Mouse (Mus musculus): ENCODE measurements around the gene Slc25a44.
"Not testable (repeated sequence)": the region's sequence is repeated elsewhere in the genome, so short reads cannot be mapped to it uniquely, and the experiment has no call there.

The Slc25a44 gene

DNA sequence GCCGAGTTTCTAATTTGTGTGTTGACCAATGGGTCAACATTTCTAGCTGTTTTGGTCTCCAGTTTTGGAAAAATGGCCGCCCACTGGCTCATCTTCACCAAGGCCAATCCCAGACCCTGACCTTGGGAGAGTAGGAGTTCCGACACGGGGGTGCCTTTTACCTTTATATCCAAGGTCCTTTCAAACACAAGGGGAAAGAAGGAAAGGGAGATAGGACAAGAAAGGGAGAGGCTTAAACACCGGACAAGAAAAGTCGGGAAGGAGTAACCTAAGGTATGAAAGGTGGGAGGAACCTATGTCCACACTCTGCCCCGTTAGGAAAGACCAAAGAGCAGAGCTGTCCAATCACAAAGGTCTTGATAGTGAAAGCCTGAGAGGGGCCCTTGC, 14.3 kb downstream of the Slc25a44 start:
- DNase-seq = peak in 1 of 2 experiments; percentile 58

DNA sequence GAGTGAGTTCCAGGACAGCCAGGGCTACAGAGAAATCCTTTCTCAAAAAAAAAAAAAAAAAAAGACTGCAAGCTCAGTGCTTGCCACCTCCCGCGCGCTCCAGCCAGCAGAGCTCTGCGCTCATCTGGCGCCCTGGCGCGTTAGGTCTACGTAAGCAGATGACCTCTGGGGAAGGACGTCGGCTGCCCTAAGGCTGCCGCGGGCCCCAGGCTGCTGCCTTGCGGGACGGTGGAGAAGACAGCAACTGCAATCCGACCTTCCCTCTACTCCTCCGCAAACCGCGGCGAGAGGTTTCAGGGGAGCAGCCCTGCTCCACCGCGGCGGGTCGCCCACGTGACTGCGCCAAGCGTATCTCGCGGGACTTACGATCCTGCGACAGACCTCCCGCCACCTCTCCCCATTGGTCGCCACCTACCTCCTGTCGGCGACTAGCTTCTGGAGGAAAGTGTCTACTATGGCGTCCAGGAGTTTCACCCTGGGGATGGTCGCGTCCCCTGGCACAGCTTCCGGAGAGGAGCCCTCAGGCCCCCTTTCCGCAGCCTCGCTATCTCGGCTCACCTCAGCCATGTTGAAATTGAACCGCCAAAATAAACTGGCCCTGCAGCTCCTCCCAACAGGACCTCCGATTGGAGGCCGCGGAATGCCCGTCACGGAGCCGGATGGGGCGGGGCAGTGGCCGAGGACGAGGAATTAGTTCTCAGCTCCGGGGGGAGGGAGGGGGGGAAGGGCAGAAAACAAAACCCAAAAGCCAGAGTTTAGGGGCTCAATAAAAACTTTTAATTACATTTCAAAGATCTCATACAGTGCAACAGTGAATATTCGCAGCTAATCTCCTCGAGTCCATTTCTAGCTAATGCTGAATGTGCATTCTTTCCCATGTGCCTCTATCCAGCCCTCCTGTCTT, 14.9 kb downstream of the Slc25a44 start, which contains the start of gene Pmf1:
TSS of gene Pmf1 (minus strand) at position 591 of the 904 bp plus-strand sequence.
- peak; percentile 96 to 98 for DNase-seq

DNA sequence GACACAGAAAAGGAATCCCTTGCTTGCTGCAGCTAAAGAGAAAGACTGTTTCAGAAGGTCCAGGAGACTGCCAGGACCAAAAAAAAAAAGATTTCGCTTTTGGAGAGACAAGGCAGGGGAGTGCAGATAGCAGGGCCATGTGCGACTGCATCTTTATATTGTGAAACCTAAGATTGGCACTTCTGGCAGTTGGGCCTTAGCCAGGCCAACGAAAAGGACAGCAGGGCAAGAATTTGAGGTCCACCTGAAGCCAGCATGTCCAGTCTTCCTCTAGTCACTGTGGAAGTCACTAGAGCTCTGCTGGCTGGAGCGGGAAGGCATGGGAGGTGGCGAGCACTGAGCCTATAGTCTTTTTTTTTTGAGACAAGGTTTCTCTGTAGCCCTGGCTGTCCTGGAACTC, 16.0 kb downstream of the Slc25a44 start:
- DNase-seq = peak in 1 of 2 experiments; percentile 42

DNA sequence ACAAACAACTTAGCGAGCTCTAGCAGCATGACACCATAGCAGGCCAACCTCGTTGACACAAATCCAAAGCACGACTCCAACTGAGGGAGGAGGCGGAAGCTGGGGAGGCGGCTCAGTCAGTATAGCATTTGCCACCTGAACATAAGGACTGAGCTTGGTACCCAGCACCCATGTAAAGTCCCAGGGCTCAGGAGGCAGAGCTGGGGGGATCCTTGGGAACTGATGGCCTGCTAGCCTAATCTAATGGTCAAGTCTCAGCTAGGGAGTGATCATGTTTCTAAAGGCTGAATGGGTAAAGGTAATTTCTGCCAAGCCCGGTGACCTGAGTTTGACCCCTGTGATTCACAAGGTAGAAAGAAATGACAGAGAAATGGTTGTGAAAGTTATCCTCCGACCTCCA, 17.4 kb downstream of the Slc25a44 start:
- DNase-seq = peak in 1 of 2 experiments; percentile 10

DNA sequence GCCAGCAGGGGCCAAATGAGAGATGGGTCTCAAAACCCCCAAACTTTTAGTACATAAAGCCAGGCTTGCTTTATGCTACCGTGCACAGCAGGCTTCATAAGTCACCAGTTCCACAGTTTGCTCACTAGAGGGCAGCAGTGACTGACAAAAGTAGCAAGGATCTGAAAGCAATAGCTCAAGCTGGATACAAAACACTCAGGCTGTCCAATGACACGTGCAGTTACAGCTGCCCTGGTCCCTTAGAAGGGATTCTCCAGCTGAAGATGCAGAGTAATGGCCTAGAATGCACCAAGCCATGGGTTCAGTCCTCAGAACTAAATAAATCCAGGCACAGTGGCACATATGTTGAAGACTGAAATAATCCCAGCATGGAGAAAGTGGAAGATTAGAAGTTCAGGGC, 17.8 kb downstream of the Slc25a44 start:
- peak; percentile 71 to 72 for DNase-seq

DNA sequence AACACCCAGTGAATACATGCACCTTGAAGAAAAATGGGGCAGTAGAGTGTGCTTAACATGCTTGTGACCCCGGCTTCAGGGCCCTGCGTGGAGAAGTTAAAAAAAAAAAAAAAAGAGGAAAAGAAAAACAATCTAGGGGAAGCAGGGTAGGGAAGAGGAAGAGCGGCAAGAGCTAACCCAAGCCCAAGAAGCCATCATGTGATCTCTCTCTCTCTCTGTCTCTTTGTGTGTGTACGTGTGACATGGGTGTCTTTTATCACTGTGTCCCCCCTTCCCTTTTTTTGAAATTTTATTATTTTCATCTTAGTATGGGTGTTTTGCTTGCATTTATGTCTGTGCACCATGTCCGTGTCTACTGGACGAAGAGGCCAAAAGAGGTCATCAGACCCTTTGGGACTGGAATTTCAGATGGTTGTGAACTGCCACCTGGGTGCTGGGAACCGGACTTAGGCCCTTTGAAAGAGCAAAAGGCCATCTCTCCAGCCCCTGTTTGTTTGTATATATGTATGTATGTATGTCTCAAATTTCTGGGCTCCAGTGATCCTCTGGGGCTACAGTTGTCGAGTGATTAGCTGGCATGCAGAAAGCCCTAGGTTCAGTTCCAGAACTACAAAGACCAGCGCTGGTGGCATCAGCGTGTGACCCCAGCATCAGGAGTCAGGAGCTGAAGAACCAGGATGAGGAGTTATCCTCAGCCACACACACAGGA, 21.3 kb downstream of the Slc25a44 start:
- peak in 1 of 2 experiments; percentile 15 for DNase-seq

DNA sequence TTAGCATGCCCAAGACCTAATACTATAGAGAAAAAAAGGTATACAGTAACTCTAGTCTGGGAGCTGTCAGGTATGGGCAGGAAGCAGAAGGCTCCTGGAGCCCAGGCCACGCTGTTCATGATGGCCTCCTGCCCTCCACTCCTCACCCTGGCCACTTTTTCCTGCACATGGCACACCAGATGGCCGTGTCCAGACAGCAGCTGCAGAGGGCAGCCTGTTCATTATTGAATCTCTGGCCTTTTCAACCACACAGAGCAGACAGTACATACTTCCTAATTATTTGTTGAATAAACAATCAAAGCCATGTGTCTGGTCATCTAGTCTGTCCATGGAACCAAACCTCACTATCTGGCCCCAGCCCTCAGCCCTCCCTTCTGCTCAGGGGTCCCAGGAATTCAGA, 26.3 kb downstream of the Slc25a44 start:
- no peak for DNase-seq

DNA sequence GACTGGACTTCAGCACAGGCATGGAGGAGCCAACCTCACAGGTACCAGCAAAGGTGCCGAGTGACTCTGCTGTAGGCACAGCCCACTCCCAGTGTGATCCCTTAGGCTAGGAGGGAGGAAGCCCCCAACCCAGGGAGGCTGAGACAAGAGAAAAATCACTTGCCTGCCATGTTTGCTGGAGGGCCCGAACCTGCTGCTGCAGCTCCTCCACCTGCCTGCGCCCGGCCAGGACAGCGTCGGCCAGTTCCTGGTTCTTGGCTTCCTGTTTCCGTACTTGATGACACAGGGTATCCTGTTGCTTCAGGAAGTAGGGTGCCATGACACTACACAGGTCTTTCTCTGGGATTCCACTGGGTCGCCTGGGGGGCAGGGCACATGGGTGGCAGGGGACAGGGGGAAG, 29.2 kb downstream of the Slc25a44 start:
- no peak for DNase-seq

DNA sequence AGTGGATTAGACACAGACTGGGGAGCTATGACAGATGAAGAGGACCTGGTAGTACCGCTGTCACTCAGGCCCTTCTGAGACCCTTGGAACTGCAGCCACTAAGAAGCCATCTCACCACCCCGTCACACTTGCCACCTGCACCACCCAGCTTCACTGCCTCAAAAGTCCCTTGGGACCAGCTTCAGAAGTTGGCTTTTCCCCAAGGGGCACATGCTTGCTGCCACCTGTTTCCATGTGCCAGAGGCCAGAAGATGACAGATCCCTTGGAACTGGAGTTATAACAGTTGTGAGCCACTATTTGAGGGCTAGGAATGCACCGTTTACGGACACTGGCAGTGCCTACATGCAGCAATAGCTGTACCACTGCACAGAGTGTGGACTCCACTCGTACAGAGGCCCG, 29.7 kb downstream of the Slc25a44 start:
- DNase-seq = no peak

DNA sequence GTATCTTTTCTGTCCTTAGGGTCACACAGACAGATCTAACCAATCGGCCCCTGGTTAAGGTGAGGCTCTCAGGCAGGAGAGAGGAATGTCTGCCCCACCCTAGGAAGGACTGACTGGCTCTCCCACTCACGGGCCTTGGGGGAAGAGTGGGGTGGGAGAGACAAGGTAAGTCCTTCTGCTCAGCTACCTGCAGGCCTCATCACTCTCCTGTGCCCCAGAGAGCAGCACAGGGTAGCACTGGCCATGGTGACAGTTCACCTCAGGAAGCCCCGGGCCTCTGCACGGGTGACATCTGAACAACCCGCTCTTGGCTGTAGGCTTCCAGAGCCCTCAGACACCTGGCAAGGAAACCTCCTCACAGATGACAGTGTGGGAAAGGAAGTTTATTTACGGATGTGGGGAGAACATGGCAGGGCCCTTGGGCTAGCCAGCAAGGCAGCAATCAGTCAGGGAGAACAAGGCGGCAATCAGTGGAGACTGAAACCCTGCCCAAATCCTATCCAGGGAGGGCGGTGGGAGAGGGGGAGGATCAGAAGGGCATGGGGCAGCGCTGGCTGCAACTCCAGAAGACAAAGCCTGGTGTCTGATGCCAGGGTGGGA, 31.1 kb downstream of the Slc25a44 start:
- DNase-seq = no peak

DNA sequence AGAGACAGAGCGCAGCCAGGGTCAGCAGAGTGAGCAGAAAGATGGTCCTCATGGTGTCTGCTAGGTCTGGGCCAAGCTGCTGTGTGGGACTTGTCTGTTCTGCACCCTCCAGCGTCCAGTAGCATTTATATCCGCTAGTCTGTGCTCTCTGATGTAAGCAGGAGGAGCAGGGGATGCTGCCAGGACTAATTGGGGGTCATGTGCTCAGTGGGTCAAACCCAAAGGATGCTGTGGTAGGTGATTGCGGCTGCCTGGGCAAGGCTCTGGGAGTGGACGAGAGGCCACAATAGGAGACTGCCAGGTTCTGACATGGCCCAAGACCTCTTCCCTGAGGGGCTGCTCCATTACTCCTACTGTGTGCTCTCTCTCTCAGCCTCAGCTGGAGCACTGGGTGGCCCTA, 40.6 kb downstream of the Slc25a44 start, which contains the start of gene Bglap:
TSS of gene Bglap (minus strand) at position 101 of the 400 bp plus-strand sequence.
- no peak for DNase-seq

DNA sequence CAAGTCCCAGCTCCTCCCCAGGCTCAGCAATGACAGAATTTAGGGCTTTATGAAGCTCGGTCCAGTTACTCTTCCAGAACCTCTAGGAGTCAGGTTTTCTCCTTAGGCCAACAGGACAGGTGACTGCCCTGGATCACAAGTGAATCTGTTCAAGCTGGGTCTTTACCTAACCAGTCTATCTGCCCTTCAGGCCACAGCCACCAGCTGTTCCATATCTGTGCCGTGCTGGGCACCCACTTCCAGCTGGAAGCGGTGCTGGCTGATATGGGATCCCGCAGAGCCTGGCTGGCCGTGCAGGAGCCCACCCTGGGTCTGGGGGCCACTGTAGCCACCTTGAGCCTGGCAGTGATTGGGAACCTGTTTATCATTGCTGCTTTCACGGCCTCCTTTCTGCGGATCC, 42.6 kb downstream of the Slc25a44 start:
- DNase-seq = not testable (repeated sequence)

DNA sequence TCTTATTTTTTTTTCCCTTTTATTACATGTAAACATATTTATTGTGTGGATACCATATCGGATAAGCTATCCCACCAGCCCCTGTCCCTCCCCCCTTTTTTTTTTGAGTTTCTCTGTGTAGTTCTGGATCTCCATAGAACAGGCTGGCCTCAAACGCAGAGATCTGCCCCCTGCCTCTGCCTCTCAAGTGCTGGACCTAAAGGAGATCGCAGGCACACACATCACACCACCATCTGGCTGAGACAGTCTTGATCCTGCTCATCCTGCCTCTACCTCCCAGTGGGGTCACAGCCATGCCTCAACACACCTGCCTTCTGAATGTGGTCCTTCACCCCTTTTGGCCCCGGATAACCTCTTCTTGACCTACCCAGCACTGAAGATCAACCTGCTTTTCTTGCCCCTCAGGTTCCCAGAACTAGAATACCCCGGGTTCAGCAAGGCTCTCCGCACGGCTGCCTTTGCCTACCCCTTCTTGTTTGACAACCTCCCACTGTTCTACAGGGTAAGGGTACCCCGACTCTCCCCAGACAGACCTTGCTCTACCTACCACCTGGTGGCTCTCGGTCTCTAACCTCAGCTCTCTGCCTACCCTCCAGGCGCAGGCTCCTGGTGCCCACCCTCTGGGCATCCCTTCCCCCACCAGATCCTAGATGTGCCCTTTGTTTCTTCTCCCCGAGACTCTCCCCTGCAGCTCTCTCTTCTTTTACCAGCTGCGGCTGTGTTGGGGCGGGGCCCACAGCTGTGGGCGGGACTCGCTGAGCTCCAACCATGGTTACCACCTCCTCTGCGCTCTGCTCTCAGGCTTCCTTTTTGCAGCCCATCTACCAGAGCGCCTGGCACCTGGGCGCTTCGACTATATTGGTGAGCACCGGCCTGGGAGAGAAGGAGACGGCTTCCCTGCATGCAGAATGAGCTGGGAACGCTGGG, 43.3 kb downstream of the Slc25a44 start:
- DNase-seq = peak; percentile 37 to 57

DNA sequence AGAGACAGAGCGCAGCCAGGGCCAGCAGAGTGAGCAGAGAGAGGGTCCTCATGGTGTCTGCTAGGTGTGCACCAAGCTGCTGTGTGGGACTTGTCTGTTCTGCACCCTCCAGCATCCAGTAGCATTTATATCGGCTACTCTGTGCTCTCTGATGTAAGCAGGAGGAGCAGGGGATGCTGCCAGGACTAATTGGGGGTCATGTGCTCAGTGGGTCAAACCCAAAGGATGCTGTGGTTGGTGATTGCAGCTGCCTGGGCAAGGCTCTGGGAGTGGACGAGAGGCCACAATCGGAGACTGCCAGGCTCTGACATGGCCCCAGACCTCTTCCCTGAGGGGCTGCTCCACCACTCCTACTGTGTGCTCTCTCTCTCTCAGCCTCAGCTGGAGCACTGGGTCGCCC, 46.3 kb downstream of the Slc25a44 start, which contains the start of gene Bglap2:
TSS of gene Bglap2 (minus strand) at position 101 of the 400 bp plus-strand sequence.
- not testable (repeated sequence) for DNase-seq

DNA sequence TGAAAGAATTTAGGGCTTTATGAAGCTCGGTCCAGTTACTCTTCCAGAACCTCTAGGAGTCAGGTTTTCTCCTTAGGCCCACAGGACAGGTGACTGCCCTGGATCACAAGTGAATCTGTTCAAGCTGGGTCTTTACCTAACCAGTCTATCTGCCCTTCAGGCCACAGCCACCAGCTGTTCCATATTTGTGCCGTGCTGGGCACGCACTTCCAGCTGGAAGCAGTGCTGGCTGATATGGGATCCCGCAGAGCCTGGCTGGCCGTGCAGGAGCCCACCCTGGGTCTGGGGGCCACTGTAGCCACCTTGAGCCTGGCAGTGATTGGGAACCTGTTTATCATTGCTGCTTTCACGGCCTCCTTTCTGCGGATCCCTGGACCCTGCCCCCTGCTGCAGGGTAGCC, 48.3 kb downstream of the Slc25a44 start:
- DNase-seq = not testable (repeated sequence)

DNA sequence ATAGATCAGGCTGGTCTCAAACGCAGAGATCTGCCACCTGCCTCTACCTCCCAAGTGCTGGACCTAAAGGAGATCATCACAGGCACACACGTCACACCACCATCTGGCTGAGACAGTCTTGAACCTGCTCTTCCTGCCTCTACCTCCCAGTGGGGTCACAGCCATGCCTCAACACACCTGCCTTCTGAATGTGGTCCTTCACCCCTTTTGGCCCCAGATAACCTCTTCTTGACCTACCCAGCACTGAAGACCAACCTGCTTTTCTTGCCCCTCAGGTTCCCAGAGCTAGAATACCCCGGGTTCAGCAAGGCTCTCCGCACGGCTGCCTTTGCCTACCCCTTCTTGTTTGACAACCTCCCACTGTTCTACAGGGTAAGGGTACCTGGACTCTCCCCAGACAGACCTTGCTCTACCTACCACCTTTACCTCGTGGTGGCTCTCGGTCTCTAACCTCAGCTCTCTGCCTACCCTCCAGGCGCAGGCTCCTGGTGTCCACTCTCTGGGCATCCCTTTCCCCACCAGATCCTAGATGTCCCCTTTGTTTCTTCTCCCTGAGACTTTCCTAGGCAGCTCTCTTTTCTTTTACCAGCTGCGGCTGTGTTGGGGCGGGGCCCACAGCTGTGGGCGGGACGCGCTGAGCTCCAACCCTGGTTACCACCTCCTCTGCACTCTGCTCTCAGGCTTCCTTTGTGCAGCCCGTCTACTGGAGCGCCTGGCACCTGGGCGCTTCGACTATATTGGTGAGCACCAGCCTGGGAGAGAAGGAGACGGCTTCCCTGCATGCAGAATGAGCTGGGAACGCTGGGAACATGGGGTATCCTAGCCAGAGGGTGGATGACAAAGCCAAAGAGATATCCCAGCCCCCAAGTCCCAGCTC, 49.0 kb downstream of the Slc25a44 start:
- DNase-seq = peak; percentile 37 to 53

DNA sequence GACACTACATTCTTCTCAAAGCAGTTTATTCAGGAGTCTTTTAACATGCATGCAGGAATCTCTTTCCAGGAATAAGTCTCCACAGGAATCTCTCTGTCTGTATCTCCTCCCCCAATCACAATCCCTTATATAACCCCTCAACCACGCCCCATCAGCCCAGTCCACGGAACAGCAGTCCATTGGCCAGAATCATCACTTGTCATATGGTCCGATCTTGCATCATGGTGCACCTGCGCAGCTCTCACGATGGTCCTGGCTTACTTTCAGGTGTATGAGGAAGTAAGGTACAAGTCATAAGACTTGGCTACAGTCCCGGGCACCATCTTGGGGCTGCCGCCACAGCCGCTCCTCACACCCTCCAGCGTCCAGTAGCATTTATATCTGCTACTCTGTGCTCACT, 52.3 kb downstream of the Slc25a44 start, which contains the start of gene Bglap3:
TSS of gene Bglap3 (minus strand) at position 101 of the 400 bp plus-strand sequence.
- not testable (repeated sequence) for DNase-seq

DNA sequence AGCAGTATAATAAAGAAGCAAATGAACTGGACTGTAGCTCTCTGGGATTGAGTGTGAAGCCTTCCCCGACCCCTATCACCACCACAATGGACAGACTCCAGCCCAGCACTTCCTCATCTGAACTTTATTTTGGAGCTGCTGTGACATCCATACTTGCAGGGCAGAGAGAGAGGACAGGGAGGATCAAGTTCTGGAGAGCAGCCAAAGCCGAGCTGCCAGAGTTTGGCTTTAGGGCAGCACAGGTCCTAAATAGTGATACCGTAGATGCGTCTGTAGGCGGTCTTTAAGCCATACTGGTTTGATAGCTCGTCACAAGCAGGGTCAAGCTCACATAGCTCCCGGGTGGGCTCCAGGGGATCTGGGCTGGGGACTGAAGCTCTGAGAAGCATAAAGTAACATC, 56.4 kb downstream of the Slc25a44 start:
- DNase-seq = not testable (repeated sequence)

DNA sequence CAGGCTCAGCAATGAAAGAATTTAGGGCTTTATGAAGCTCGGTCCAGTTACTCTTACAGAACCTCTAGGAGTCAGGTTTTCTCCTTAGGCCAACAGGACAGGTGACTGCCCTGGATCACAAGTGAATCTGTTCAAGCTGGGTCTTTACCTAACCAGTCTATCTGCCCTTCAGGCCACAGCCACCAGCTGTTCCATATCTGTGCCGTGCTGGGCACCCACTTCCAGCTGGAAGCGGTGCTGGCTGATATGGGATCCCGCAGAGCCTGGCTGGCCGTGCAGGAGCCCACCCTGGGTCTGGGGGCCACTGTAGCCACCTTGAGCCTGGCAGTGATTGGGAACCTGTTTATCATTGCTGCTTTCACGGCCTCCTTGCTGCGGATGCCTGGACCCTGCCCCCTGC, 57.4 kb downstream of the Slc25a44 start:
- DNase-seq = not testable (repeated sequence)

DNA sequence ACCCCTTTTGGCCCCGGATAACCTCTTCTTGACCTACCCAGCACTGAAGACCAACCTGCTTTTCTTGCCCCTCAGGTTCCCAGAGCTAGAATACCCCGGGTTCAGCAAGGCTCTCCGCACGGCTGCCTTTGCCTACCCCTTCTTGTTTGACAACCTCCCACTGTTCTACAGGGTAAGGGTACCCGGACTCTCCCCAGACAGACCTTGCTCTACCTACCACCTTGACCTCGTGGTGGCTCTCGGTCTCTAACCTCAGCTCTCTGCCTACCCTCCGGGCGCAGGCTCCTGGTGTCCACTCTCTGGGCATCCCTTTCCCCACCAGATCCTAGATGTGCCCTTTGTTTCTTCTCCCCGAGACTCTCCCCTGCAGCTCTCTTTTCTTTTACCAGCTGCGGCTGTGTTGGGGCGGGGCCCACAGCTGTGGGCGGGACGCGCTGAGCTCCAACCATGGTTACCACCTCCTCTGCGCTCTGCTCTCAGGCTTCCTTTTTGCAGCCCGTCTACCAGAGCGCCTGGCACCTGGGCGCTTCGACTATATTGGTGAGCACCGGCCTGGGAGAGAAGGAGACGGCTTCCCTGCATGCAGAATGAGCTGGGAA, 58.0 kb downstream of the Slc25a44 start:
- peak; percentile 37 to 64 for DNase-seq

Measured in kidney, postnatal 25 days (tissue).